Mouse (Mus musculus) left cerebral cortex, adult 2 months (tissue): Measurements from ENCODE around the gene Olfr97. TPM values are rescaled to one million over a fixed set of nuclear protein-coding genes. Genes with fewer than 3 reads are reported as not detected.
A peak's percentile ranks its signal among the peaks of the same experiment; 100 is the strongest.

Source experiments
- DNase-seq, 2 experiments: peaks; one replicate each; pipeline ENCODE4 v3.0.0; 2021 to 2022; ENCODE audit warnings: low spot score in 2 of 2, mixed read lengths in 1 of 2; ENCODE audit errors: extremely low spot score in 1 of 2
- H3K27ac ChIP-seq: fragments of 200-600 bp; 2 replicates; pipeline ENCODE4 v1.8.1; 2022
- H3K4me3 ChIP-seq: fragments of 200-600 bp; 2 replicates; pipeline ENCODE4 v1.8.1; 2022
- CTCF ChIP-seq: fragments of 200-600 bp; IDR thresholded peaks from 2 replicates; pipeline ENCODE4 v1.8.1; 2022; ENCODE audit warnings: antibody characterized with exemption, mild to moderate bottlenecking, moderate library complexity
- intact Hi-C: fragments of 180-260 bp; cut with DNase I; formaldehyde crosslinking; loops from one replicate; pipeline ENCODE4 v1.15.1; 2025
- total RNA-seq, 2 experiments: library from RNA; stranded (reverse); gene quantifications; 2 replicates each; pipeline ENCODE4 v1.2.3; 2021

The Olfr97 gene
- total RNA-seq, 2 experiments from 2014 or later, result not detected

- no peak for TF ChIP-seq CTCF
- Histone ChIP-seq H3K27ac (no peak overlapping the region), H3K4me3 (no peak overlapping the region)
- DNase-seq, result no peak
- intact Hi-C loops, result no loop called here
These were observed 44.1 kb downstream of the Olfr97 start for GRCm38 (mm10) chr17:37193032-37193431.

GRCm38 (mm10) chr17:37190711-37191110 lies 46.4 kb downstream of the Olfr97 start:
- intact Hi-C loops, result no loop called here
- DNase-seq, result peak in 1 of 2 experiments; percentile 21
- no peak overlapping the region for H3K4me3 ChIP-seq
- H3K27ac ChIP-seq, result no peak overlapping the region
- no peak for TF ChIP-seq CTCF

GRCm38 (mm10) chr17:37185474-37185873 lies 51.7 kb downstream of the Olfr97 start:
- no peak for TF ChIP-seq CTCF
- Histone ChIP-seq H3K27ac (no peak overlapping the region), H3K4me3 (no peak overlapping the region)
- no peak for DNase-seq
- intact Hi-C loops, result no loop called here

Other genes with a start within 250 kb of the Olfr97 start
- gene H2-M5, start 247.8 kb downstream of the Olfr97 start, total RNA-seq, result under 1 TPM; 0.61 to 0.75 TPM
- 10 to 100 TPM; 16.7 to 17.8 TPM for gene Zfp57, start 236.2 kb downstream of the Olfr97 start, total RNA-seq
- gene Mog, start 213.9 kb downstream of the Olfr97 start, total RNA-seq, result 10 to 100 TPM; 29.1 to 29.2 TPM
- 100 to 1,000 TPM; 687 to 720 TPM for gene Gabbr1, start 191.4 kb downstream of the Olfr97 start, total RNA-seq
- gene Olfr90, start 148.8 kb downstream of the Olfr97 start, total RNA-seq, result under 1 TPM in 1 of 2 experiments, not detected in 1; 0.12 TPM
- gene Olfr91, start 139.1 kb downstream of the Olfr97 start, total RNA-seq, result not detected
- not detected for gene Olfr92, start 117.2 kb downstream of the Olfr97 start, total RNA-seq
- gene Olfr93, start 75.8 kb downstream of the Olfr97 start, total RNA-seq, result not detected
- not detected for gene Ubd, start 43.4 kb downstream of the Olfr97 start, total RNA-seq
- not detected for gene Olfr94, start 36.3 kb downstream of the Olfr97 start, total RNA-seq
- gene Olfr95, start 24.2 kb downstream of the Olfr97 start, total RNA-seq, result not detected
- not detected for gene Olfr96, start 17.2 kb downstream of the Olfr97 start, total RNA-seq
- not detected for gene Olfr98, start 26.4 kb upstream of the Olfr97 start, total RNA-seq
- gene H2-M3, start 32.9 kb upstream of the Olfr97 start, total RNA-seq, result 1 to 10 TPM; 3.1 to 3.6 TPM
- gene Olfr99, start 46.1 kb upstream of the Olfr97 start, total RNA-seq, result not detected
- gene Olfr101, start 67.0 kb upstream of the Olfr97 start, total RNA-seq, result not detected
- gene Olfr102, start 79.7 kb upstream of the Olfr97 start, total RNA-seq, result not detected
- not detected for gene Olfr103, start 102.4 kb upstream of the Olfr97 start, total RNA-seq
- not detected for gene Olfr104-ps, start 122.3 kb upstream of the Olfr97 start, total RNA-seq
- not detected for gene Olfr105-ps, start 141.7 kb upstream of the Olfr97 start, total RNA-seq
- not detected for gene Olfr106-ps, start 153.1 kb upstream of the Olfr97 start, total RNA-seq
- gene Olfr107, start 161.9 kb upstream of the Olfr97 start, total RNA-seq, result not detected
- not detected for gene Olfr108, start 208.2 kb upstream of the Olfr97 start, total RNA-seq
- gene Olfr109, start 221.6 kb upstream of the Olfr97 start, total RNA-seq, result not detected
- not detected for gene H2-M2, start 246.2 kb upstream of the Olfr97 start, total RNA-seq